Mouse (Mus musculus) E14TG2a.4 (cell line): Measurements from ENCODE around the gene Fam133b.
A peak's percentile ranks its signal among the peaks of the same experiment; 100 is the strongest.

Experiments
- H3K27me3 ChIP-seq: 2 replicates; pipeline ENCODE4 v1.6.1; 2014; ENCODE audit warnings: low read length, control low read depth; ENCODE audit not compliant: insufficient read depth
- H3K36me3 ChIP-seq: 2 replicates; pipeline ENCODE4 v1.6.1; 2014; ENCODE audit warnings: low read length, control low read depth; ENCODE audit not compliant: insufficient read depth
- H3K4me1 ChIP-seq: replicated peaks from 2 replicates; pipeline ENCODE4 v1.6.1; 2014; ENCODE audit warnings: low read depth, low read length, control low read depth
- H3K4me3 ChIP-seq: replicated peaks from 2 replicates; pipeline ENCODE4 v1.5.1; 2014; ENCODE audit warnings: mild to moderate bottlenecking, low read length
- H3K9me3 ChIP-seq: 2 replicates; pipeline ENCODE4 v1.6.1; 2014; ENCODE audit warnings: low read length, control low read depth
- CTCF ChIP-seq: conservative IDR thresholded peaks from 2 replicates; pipeline ENCODE4 v1.5.1; 2014; ENCODE audit warnings: low read length
- NANOG ChIP-seq: IDR thresholded peaks from 2 replicates; pipeline ENCODE4 v1.6.1; 2014; ENCODE audit warnings: borderline replicate concordance, low read length, mixed read lengths
- POU5F1 ChIP-seq: IDR thresholded peaks from 2 replicates; pipeline ENCODE4 v1.6.1; 2014; ENCODE audit warnings: low read length, borderline replicate concordance

The Fam133b gene

GRCm38 (mm10) chr5:3536592-3537212 lies 6.9 kb upstream of the Fam133b start:
- Histone ChIP-seq H3K4me1 (no peaks in the 10 kb centered on the region; the same call in 1 of the 2 replicates), H3K4me3 (no peak overlapping the region), H3K36me3 (no peaks in the 10 kb centered on the region), H3K27me3 (peaks cover 24% of the 10 kb centered on the region), H3K9me3 (no peaks in the 10 kb centered on the region)
- no peak for TF ChIP-seq POU5F1
- no peak for TF ChIP-seq CTCF
- no peak for TF ChIP-seq NANOG

- H3K4me1 ChIP-seq = no peaks in the 10 kb centered on the region; the same call in 1 of the 2 replicates
- no peak overlapping the region for H3K4me3 ChIP-seq
- H3K36me3 ChIP-seq = no peaks in the 10 kb centered on the region
- TF ChIP-seq CTCF = no peak
- TF ChIP-seq NANOG = no peak
- TF ChIP-seq POU5F1 = no peak
- H3K9me3 ChIP-seq = no peaks in the 10 kb centered on the region
- H3K27me3 ChIP-seq = peaks cover 24% of the 10 kb centered on the region
These were observed 4.8 kb upstream of the Fam133b start for GRCm38 (mm10) chr5:3538505-3539472.

DNA sequence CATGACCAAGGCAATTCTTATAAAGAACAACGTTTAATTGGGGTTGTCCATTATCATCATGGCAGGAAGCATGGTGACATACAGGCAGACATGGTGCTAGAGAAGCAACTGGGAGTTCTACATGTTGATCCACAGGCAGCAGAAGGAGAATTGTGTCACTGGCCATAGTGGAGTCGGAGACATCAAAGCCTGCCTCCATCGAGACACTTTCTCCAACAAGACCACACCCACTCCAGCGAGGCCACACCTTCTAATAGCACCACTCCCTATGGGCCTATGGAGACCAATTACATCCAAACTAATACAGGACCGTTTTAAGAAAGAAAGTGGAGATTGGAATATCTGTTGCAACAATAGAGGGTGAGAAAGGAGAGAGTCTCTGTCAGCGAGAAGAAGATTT lies 1.8 kb upstream of the Fam133b start:
- H3K9me3 ChIP-seq = no peaks in the 10 kb centered on the region
- peaks cover 18% of the 10 kb centered on the region for H3K4me1 ChIP-seq
- H3K27me3 ChIP-seq = peaks cover 13% of the 10 kb centered on the region
- no peak overlapping the region for H3K4me3 ChIP-seq
- TF ChIP-seq NANOG (no peak), CTCF (no peak), POU5F1 (no peak)
- H3K36me3 ChIP-seq = peaks cover 17% of the 10 kb centered on the region

DNA sequence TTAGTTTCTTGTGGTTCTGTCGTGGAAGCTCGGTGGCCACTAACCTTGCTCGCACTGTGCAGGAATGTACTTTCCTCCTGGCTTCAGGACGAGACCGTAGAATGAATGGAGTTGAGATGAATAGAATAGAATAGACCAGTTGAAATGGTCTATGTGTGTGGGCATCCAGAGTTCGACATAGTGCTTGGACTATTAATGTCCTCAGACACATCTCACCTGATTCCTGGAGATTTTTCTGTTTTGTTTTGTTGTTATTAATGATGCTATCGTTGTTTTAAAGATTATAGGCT lies 792 bp downstream of the Fam133b start:
- Histone ChIP-seq H3K36me3 (peaks cover 22% of the 10 kb centered on the region), H3K4me1 (peaks cover 27% of the 10 kb centered on the region), H3K4me3 (peak overlapping the region; percentile 92), H3K9me3 (no peaks in the 10 kb centered on the region), H3K27me3 (peaks cover 5% of the 10 kb centered on the region; the same call in 1 of the 2 replicates)
- TF ChIP-seq NANOG (no peak), CTCF (no peak), POU5F1 (no peak)

GRCm38 (mm10) chr5:3546226-3546625 lies 2.6 kb downstream of the Fam133b start:
- H3K27me3 ChIP-seq = 0 out of 2 replicates have a peak, but pooled peaks cover under 1% of the 10 kb centered on the region
- peaks cover 27% of the 10 kb centered on the region for H3K4me1 ChIP-seq
- H3K9me3 ChIP-seq = no peaks in the 10 kb centered on the region
- TF ChIP-seq CTCF (no peak), POU5F1 (no peak), NANOG (no peak)
- H3K4me3 ChIP-seq = no peak overlapping the region
- peaks cover 22% of the 10 kb centered on the region for H3K36me3 ChIP-seq

GRCm38 (mm10) chr5:3551481-3551880 lies 7.8 kb downstream of the Fam133b start:
- H3K36me3 ChIP-seq = peaks cover 33% of the 10 kb centered on the region
- 0 out of 2 replicates have a peak, but pooled peaks cover 9% of the 10 kb centered on the region for H3K4me1 ChIP-seq
- no peaks in the 10 kb centered on the region for H3K9me3 ChIP-seq
- no peaks in the 10 kb centered on the region for H3K27me3 ChIP-seq
- TF ChIP-seq NANOG = no peak
- no peak for TF ChIP-seq POU5F1
- TF ChIP-seq CTCF = no peak
- H3K4me3 ChIP-seq = no peak overlapping the region

GRCm38 (mm10) chr5:3554198-3554597 lies 10.6 kb downstream of the Fam133b start:
- Histone ChIP-seq H3K27me3 (no peaks in the 10 kb centered on the region), H3K9me3 (no peaks in the 10 kb centered on the region), H3K36me3 (peaks cover 51% of the 10 kb centered on the region), H3K4me3 (no peak overlapping the region), H3K4me1 (no peaks in the 10 kb centered on the region)
- TF ChIP-seq POU5F1 (no peak), NANOG (no peak), CTCF (no peak)

DNA sequence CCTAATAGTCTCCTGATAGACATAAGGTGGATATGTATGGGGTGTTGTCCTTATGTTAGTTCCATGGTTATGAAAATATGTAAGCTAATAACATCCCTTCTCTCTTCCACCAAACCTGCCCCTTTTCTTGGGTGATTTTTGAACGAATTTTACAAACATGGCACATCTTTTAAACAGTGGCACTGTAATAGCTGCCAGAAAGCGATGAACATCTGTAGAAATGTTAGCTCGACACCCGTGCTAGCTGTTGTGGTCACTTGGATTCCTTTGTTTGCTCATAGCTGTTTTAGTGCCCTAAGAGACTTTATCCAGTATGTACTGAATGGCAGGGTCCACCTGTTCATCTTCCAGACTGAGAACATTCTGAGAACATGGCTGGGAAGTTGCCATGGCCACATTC lies 27.6 kb downstream of the Fam133b start, which contains the start of gene 1700109H08Rik:
1700109H08Rik (plus strand) TSS at position 301 of the 400 bp plus-strand sequence.
- TF ChIP-seq CTCF (no peak), POU5F1 (no peak), NANOG (no peak)
- H3K4me1 ChIP-seq = peaks cover 2% of the 10 kb centered on the region; the same call in 1 of the 2 replicates
- H3K9me3 ChIP-seq = peaks cover 8% of the 10 kb centered on the region; the same call in 1 of the 2 replicates
- no peak within 1 kb of the TSS for H3K4me3 ChIP-seq
- H3K36me3 ChIP-seq = peaks cover 94% of the 10 kb centered on the region
- no peaks in the 10 kb centered on the region for H3K27me3 ChIP-seq
